Mouse (Mus musculus) layer of hippocampus, postnatal 10 days (tissue): Measurements from ENCODE around the gene Abt1. TPM values are rescaled to one million over a fixed set of nuclear protein-coding genes. Genes with fewer than 3 reads are reported as not detected.
A peak's percentile ranks its signal among the peaks of the same experiment; 100 is the strongest.

Experiments
- DNase-seq, 2 experiments: peaks; one replicate each; pipeline ENCODE4 v3.0.0; 2021; ENCODE audit warnings: low spot score in 2 of 2
- long read RNA-seq: library from polyadenylated mRNA; stranded (forward); transcript quantifications from one replicate; pipeline ENCODE4 v2.0.0, GENCODE M21; 2023
- total RNA-seq, 2 experiments: library from RNA; stranded (reverse); gene quantifications; 2 replicates each; pipeline ENCODE4 v1.2.3; 2021

Gene Abt1
- total RNA-seq = 1 to 10 TPM; 7.0 to 7.5 TPM
- long read RNA-seq, full-length matches to known transcripts = 29 of 29 reads
- long read RNA-seq, partial matches to known transcripts = 0 of 29 reads
- long read RNA-seq, other reads (novel, unspliced or antisense) = 0 of 29 reads

- peak; percentile 97 to 98 for DNase-seq
These were observed at the start of gene Abt1 for GRCm38 (mm10) chr13:23423286-23424051. Gene Abt1, minus strand, starts transcription at chr13:23423866.

- peak; percentile 46 to 80 for DNase-seq
These were observed 43.2 kb upstream of the Abt1 start for GRCm38 (mm10) chr13:23466911-23467310.

GRCm38 (mm10) chr13:23466306-23466705, 42.6 kb upstream of the Abt1 start:
- DNase-seq = no peak

GRCm38 (mm10) chr13:23465600-23466109, 42.0 kb upstream of the Abt1 start, which contains the start of gene Btn1a1:
Gene Btn1a1, minus strand, starts transcription at chr13:23465901.
- DNase-seq = no peak

GRCm38 (mm10) chr13:23464841-23465366, 41.2 kb upstream of the Abt1 start:
- no peak for DNase-seq

- peak in 1 of 2 experiments; percentile 33 for DNase-seq
These were observed 40.6 kb upstream of the Abt1 start for GRCm38 (mm10) chr13:23464224-23464637.

GRCm38 (mm10) chr13:23463381-23464223, 39.9 kb upstream of the Abt1 start:
- peak; percentile 73 to 87 for DNase-seq

- no peak for DNase-seq
These were observed 39.0 kb upstream of the Abt1 start for GRCm38 (mm10) chr13:23462669-23463068.

GRCm38 (mm10) chr13:23462063-23462462, 38.4 kb upstream of the Abt1 start:
- DNase-seq = no peak

GRCm38 (mm10) chr13:23459264-23459846, 35.7 kb upstream of the Abt1 start:
- no peak for DNase-seq

GRCm38 (mm10) chr13:23453926-23454325, 30.3 kb upstream of the Abt1 start:
- DNase-seq = no peak

- peak; percentile 67 to 80 for DNase-seq
These were observed 29.7 kb upstream of the Abt1 start for GRCm38 (mm10) chr13:23453362-23453862.

- peak; percentile 79 to 91 for DNase-seq
These were observed 26.7 kb upstream of the Abt1 start for GRCm38 (mm10) chr13:23450398-23450797.

GRCm38 (mm10) chr13:23449235-23450095, 25.8 kb upstream of the Abt1 start:
- DNase-seq = peak in 1 of 2 experiments; percentile 50

- no peak for DNase-seq
These were observed 25.1 kb upstream of the Abt1 start for GRCm38 (mm10) chr13:23448758-23449157.

- DNase-seq = peak; percentile 86 to 91
These were observed 22.9 kb upstream of the Abt1 start for GRCm38 (mm10) chr13:23446498-23446952.

- peak; percentile 94 to 96 for DNase-seq
These were observed 22.1 kb upstream of the Abt1 start for GRCm38 (mm10) chr13:23445561-23446320.

GRCm38 (mm10) chr13:23445156-23445555, 21.5 kb upstream of the Abt1 start:
- DNase-seq = no peak

- DNase-seq = no peak
These were observed 20.8 kb upstream of the Abt1 start for GRCm38 (mm10) chr13:23444451-23444850.
